Mouse (Mus musculus): Measurements from ENCODE around the gene Pigk. TPM values are rescaled to one million over a fixed set of nuclear protein-coding genes. Genes with fewer than 3 reads are reported as not detected.
A peak's percentile ranks its signal among the peaks of the same experiment; 100 is the strongest.

Pigk gene
- polyA plus RNA-seq, 1 experiment: 38.6 TPM

DNA sequence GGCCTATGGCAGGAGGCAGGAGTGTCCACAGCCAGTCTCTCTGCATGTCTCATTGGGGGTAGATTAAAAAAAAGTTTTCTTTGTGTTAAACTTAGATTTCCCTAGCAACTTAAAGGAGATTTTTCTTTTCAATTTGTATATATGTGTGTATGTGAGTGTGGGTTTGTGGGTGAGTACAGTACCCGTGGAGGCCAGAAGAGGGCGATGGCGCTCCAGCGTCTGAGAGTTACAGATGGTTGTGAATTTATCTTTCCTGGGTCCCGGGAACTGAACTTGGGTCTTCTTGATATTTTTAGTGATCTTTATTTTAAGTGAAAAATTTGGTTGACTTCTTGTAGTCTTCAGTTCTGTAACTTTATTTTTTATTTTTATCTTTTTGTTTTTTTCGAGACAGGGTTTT is 7.4 kb downstream of the Pigk start:
- H3K4me1 ChIP-seq (ENCODE audit: control insufficient read depth, insufficient read depth, low read length): no peaks in the 10 kb centered on the region
- no peak overlapping the region for H3K4me3 ChIP-seq (ENCODE audit: insufficient read depth, low read length)
- H3K27ac ChIP-seq (ENCODE audit: insufficient read depth, low read depth, low read length): no peak overlapping the region
- no peak for TF ChIP-seq POLR2A (IDR thresholded peaks at IDR 0.05; ENCODE audit: borderline replicate concordance, low read depth, low read length)
- TF ChIP-seq CTCF (IDR thresholded peaks at IDR 0.05; ENCODE audit: low read depth, low read length): peak; percentile 50; the same call in 1 of the 2 replicates

DNA sequence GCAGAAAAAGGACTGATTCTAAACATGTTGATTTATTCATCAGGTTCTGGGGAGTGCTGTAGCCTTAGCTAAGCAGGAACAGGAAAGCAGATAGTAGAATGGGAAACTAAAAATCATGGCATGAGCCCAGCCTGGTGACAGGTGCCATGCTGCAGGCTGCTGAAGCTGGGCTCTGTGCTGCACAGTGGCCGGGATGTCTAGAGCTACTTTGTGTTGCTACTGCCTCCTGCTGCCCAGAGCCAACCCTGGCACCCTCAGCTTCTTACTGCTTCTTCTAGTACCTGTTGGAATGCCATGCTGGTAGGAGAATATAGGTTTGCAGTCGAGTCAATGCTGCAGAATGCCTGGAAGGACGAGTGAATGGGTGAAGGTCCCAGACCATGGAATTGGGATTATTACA is 8.9 kb downstream of the Pigk start:
- no peak overlapping the region for H3K27ac ChIP-seq (ENCODE audit: insufficient read depth, low read depth, low read length)
- TF ChIP-seq POLR2A (IDR thresholded peaks at IDR 0.05; ENCODE audit: borderline replicate concordance, low read depth, low read length): no peak
- no peak for TF ChIP-seq CTCF (IDR thresholded peaks at IDR 0.05; ENCODE audit: low read depth, low read length)
- no peaks in the 10 kb centered on the region for H3K4me1 ChIP-seq (ENCODE audit: control insufficient read depth, insufficient read depth, low read length)
- no peak overlapping the region for H3K4me3 ChIP-seq (ENCODE audit: insufficient read depth, low read length)

DNA sequence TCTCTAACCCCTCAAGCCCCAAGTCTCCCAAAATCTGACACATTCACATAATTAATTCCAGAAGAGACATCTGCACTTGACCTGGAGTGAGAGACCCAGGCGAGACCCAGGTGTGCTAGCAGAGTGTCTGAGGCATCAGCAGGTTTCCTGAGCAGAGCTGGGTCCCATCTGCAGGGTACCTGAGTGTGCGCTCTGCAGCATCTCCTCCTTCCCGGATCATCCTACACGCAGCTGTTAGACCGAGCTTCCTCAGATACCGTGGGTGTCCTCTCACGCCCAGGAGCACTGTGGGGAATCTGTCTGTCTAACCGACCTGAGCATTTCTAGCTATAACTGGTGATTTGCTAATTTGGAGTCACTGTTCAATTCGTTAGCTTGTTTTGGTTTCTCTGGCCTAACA is 10.5 kb downstream of the Pigk start:
- no peaks in the 10 kb centered on the region for H3K4me1 ChIP-seq (ENCODE audit: control insufficient read depth, insufficient read depth, low read length)
- TF ChIP-seq POLR2A (IDR thresholded peaks at IDR 0.05; ENCODE audit: borderline replicate concordance, low read depth, low read length): no peak
- TF ChIP-seq CTCF (IDR thresholded peaks at IDR 0.05; ENCODE audit: low read depth, low read length): no peak
- H3K4me3 ChIP-seq (ENCODE audit: insufficient read depth, low read length): no peak overlapping the region
- no peak overlapping the region for H3K27ac ChIP-seq (ENCODE audit: insufficient read depth, low read depth, low read length)

DNA sequence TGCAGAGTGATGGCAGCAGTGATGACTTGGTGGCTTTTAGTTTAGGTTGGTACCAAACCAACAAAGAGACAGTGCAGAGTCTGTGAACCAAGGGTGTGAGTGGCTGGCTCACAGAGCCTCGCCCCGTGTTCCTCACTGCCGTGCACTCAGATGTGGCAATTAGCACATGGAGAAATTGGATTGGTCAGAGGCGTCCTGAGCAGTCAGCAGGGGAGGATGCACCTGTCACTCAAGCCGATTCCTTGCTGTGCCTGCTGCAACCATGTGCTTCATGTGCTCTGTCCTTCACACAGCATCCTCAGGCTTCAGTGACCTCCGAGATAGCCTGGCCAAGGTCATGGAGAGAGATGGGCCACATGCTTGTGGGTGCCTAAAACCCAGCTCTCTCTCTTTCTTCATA is 14.3 kb downstream of the Pigk start:
- no peak overlapping the region for H3K27ac ChIP-seq (ENCODE audit: insufficient read depth, low read depth, low read length)
- H3K4me3 ChIP-seq (ENCODE audit: insufficient read depth, low read length): no peak overlapping the region
- TF ChIP-seq CTCF (IDR thresholded peaks at IDR 0.05; ENCODE audit: low read depth, low read length): no peak
- TF ChIP-seq POLR2A (IDR thresholded peaks at IDR 0.05; ENCODE audit: borderline replicate concordance, low read depth, low read length): no peak
- no peaks in the 10 kb centered on the region for H3K4me1 ChIP-seq (ENCODE audit: control insufficient read depth, insufficient read depth, low read length)

DNA sequence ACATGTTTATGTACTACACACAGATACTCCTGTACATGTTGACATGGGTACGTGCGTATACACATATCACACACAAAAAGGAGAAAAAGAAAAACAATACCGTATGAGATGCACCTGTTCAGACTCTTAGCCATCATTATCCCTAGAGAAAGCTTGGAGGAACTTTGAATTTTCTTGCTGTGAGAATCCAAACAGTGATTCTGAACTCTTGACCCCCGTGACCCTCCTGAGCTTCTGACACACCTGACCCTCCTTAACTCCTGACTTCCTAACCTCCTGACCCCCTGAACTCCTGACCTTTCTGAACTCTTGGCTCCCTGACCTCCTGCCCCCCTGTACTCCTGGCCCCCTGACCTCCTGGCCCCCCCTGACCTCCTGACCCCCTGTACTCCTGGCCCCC is 19.1 kb downstream of the Pigk start:
- no peak for TF ChIP-seq CTCF (IDR thresholded peaks at IDR 0.05; ENCODE audit: low read depth, low read length)
- no peak for TF ChIP-seq POLR2A (IDR thresholded peaks at IDR 0.05; ENCODE audit: borderline replicate concordance, low read depth, low read length)
- Histone ChIP-seq H3K4me3 (ENCODE audit: insufficient read depth, low read length) (no peak overlapping the region), H3K27ac (ENCODE audit: insufficient read depth, low read depth, low read length) (no peak overlapping the region), H3K4me1 (ENCODE audit: control insufficient read depth, insufficient read depth, low read length) (no peaks in the 10 kb centered on the region)

DNA sequence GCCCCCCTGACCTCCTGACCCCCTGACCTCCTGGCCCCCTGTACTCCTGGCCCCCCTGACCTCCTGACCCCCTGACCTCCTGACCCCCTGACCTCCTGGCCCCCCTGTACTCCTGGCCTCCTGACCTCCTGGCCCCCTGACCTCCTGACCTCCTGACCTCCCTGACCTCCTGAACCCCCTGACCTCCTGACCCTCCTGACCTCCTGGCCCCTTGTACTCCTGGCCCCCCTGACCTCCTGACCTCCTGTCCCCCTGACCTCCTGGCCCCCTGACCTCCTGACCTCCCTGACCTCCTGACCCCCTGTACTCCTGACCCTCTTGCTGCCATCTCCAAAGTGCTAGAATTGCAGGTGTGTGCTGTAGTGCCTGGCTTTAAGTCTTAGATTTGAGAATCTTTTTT is 19.6 kb downstream of the Pigk start:
- H3K4me1 ChIP-seq (ENCODE audit: control insufficient read depth, insufficient read depth, low read length): no peaks in the 10 kb centered on the region
- no peak overlapping the region for H3K4me3 ChIP-seq (ENCODE audit: insufficient read depth, low read length)
- H3K27ac ChIP-seq (ENCODE audit: insufficient read depth, low read depth, low read length): no peak overlapping the region
- TF ChIP-seq CTCF (IDR thresholded peaks at IDR 0.05; ENCODE audit: low read depth, low read length) (no peak), POLR2A (IDR thresholded peaks at IDR 0.05; ENCODE audit: borderline replicate concordance, low read depth, low read length) (no peak)

DNA sequence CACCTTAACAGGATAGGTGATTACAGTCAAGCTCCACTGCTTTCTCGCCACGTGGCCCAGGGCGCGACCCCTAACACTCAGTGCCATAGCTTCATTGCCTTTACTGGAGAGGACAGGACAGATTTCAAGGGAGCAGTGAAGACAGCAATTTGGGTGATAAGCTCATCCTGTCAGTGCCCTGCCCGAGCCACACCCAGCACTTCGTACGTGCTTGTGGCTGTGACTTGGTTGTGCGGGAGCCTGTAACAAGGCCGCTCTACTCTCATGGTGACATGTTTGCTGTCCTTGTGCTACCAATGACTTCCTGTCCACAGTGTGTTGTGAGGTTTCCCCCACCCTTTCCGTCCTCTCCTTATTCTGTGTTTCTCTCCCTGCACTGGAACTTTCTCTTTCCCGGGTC is 20.2 kb downstream of the Pigk start:
- Histone ChIP-seq H3K4me3 (ENCODE audit: insufficient read depth, low read length) (no peak overlapping the region), H3K27ac (ENCODE audit: insufficient read depth, low read depth, low read length) (no peak overlapping the region), H3K4me1 (ENCODE audit: control insufficient read depth, insufficient read depth, low read length) (no peaks in the 10 kb centered on the region)
- no peak for TF ChIP-seq POLR2A (IDR thresholded peaks at IDR 0.05; ENCODE audit: borderline replicate concordance, low read depth, low read length)
- TF ChIP-seq CTCF (IDR thresholded peaks at IDR 0.05; ENCODE audit: low read depth, low read length): no peak

DNA sequence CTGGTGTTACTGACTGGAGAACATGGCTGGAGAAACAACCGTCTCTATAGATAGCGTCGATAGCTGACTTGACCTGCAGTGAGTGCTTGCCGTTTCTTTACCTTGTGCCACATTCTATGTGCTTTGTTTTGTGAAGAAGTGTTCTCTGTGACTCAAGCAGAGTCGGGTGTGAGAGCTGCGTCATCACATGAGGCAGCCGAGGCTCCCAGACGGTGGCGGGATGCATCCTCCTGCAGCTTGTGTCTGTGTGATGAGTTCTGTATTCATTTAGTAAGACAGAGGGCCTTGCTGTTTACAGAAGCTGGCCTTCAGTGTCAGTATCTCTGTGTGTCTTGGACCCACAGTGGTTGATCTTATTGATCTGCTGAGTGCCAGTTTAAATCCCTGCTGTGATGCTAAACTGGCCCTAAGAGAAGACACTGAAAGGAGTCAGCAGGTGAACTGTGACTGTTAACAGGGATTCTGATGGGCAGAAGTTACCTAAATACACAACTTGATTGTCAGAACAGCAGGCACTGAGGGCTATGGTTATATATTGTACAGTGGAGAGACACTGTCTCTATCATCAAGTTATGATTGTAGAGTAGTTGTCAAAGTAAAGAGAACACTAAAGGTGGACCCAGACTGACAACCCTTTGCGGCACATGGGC is 21.8 kb downstream of the Pigk start:
- Histone ChIP-seq H3K27ac (ENCODE audit: insufficient read depth, low read depth, low read length) (no peak overlapping the region), H3K4me3 (ENCODE audit: insufficient read depth, low read length) (no peak overlapping the region), H3K4me1 (ENCODE audit: control insufficient read depth, insufficient read depth, low read length) (no peaks in the 10 kb centered on the region)
- no peak for TF ChIP-seq CTCF (IDR thresholded peaks at IDR 0.05; ENCODE audit: low read depth, low read length)
- TF ChIP-seq POLR2A (IDR thresholded peaks at IDR 0.05; ENCODE audit: borderline replicate concordance, low read depth, low read length): no peak

DNA sequence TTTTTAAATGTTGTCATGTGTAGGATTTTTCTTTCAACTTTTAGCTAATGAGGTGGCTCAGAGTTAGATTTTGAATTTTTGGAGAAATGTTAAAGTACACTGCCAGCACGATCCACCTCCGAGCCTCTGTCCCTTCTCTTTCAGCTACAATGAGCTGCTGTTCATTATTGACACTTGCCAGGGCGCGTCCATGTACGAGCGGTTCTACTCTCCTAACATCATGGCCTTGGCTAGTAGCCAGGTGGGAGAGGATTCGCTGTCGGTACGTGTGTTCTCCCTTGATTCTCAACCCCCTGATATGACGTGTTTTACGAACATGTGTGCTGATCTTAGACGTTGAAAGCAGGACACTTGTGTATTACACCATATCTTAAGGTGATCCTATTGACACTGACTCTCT is 30.4 kb downstream of the Pigk start:
- Histone ChIP-seq H3K4me1 (ENCODE audit: control insufficient read depth, insufficient read depth, low read length) (no peaks in the 10 kb centered on the region), H3K27ac (ENCODE audit: insufficient read depth, low read depth, low read length) (no peak overlapping the region), H3K4me3 (ENCODE audit: insufficient read depth, low read length) (no peak overlapping the region)
- no peak for TF ChIP-seq POLR2A (IDR thresholded peaks at IDR 0.05; ENCODE audit: borderline replicate concordance, low read depth, low read length)
- TF ChIP-seq CTCF (IDR thresholded peaks at IDR 0.05; ENCODE audit: low read depth, low read length): no peak

DNA sequence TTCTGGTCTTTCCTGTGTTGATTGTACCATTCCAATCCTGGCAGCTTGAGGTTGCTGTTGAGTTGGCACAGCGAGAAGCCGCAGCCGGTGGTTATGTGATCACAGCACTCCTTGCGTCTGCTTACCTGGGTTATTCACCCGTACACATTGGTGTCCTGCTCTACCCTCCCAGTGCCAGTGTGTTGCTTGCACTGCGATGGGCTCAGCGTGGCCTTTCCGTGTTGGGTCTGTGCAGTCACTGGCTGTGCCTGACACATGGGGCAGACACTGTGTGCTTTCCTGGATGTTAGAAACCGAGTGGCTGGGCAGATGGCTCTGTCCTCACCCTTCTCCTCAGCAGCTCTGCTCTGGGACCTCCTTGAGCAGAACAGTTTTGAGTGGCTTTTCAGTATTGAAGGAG is 31.7 kb downstream of the Pigk start:
- H3K4me1 ChIP-seq (ENCODE audit: control insufficient read depth, insufficient read depth, low read length): no peaks in the 10 kb centered on the region
- TF ChIP-seq POLR2A (IDR thresholded peaks at IDR 0.05; ENCODE audit: borderline replicate concordance, low read depth, low read length) (no peak), CTCF (IDR thresholded peaks at IDR 0.05; ENCODE audit: low read depth, low read length) (no peak)
- H3K27ac ChIP-seq (ENCODE audit: insufficient read depth, low read depth, low read length): no peak overlapping the region
- no peak overlapping the region for H3K4me3 ChIP-seq (ENCODE audit: insufficient read depth, low read length)

DNA sequence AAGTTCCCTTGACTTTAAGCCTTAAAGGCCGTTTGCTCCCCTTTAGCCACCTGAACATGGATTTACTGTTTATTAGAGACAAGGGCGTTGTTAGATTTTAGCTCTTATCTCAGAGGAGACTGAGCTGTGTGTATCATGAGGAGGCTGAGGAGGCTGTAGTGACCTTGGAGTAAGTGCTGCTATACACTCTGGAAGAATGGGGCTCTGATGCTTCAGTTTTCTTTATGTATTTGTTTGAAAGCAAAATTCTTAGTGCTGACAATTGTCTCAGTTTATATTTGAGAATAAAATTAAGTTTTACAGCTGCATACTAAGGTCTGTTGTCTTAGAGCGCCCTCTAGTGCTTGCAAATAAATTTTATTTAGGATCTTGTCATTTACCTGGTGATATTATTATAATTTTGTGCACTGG is 35.6 kb downstream of the Pigk start:
- H3K27ac ChIP-seq (ENCODE audit: insufficient read depth, low read depth, low read length): no peak overlapping the region
- no peak overlapping the region for H3K4me3 ChIP-seq (ENCODE audit: insufficient read depth, low read length)
- no peak for TF ChIP-seq CTCF (IDR thresholded peaks at IDR 0.05; ENCODE audit: low read depth, low read length)
- TF ChIP-seq POLR2A (IDR thresholded peaks at IDR 0.05; ENCODE audit: borderline replicate concordance, low read depth, low read length): no peak
- no peaks in the 10 kb centered on the region for H3K4me1 ChIP-seq (ENCODE audit: control insufficient read depth, insufficient read depth, low read length)

Measured in bone marrow macrophage, adult 2 months (primary cell).